Mouse (Mus musculus) bone marrow macrophage, adult 2 months (primary cell): Measurements from ENCODE around the gene Slc22a8.

Source experiments
- CTCF ChIP-seq: IDR thresholded peaks from 2 replicates; pipeline ENCODE4 v1.5.1; 2012; ENCODE audit warnings: low read depth, mild to moderate bottlenecking, low read length, moderate library complexity
- POLR2A ChIP-seq: IDR thresholded peaks from 2 replicates; pipeline ENCODE4 v1.6.1; 2012; ENCODE audit warnings: mild to moderate bottlenecking, low read depth, low read length, borderline replicate concordance

DNA sequence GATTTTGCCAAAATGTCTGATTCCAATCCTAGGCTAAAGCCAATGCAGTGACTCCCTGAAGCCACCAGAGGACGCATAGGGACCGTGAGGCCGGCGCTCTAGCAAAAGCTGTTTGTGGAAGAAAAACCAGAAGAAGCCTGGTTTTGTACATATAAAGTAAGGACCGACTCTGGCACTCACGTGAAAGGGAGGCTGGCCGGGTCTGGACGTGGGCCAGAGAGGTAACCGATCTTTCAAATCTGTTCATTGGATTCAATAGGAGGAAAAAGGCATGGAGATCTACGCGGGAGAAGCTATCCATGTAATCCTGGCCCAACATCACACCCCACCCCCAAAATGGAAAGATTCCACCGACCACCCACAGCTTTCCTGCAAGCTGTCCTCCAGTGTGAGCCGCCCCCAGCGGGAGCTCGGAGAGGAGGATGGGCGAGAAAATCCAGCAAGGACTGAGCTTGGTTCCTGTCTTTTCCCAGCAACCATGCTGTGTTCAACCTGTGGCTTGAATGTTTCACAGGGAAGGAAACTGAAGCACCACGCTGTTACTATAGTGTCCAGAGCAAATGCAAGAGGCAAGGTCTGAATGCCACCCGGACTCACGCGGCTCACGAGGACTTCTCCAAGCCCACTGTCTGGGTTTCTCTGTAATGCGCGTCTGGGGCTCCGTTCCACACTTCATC lies 12.6 kb upstream of the Slc22a8 start:
- TF ChIP-seq CTCF = peak; percentile 84
- no peak for TF ChIP-seq POLR2A
